Mouse (Mus musculus): ENCODE measurements around the gene Srek1ip1. TPM values are rescaled to one million over a fixed set of nuclear protein-coding genes. Genes with fewer than 3 reads are reported as not detected.

The Srek1ip1 gene
- total and polyA plus RNA-seq, 3 experiments = 10.7 to 26.1 TPM; not detected in 1

DNA sequence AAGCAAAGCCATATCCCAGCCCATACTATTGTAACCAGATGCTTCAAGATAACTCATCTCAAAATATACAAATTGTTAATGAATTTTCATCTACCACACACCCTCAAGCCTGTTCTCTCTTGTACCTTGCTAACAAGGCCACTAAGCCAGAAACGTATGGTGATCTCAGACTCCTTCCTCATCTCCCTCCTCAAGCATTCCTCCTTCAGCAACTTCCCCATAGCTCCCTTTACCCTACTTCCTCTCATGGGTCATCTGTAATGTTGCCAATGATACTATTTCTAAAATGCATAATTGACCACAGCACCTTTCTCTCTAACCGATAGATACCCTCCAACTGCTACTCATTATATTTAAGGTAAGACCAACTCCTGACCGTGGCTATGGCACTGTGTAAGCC is 2.1 kb downstream of the Srek1ip1 start:
- Histone ChIP-seq H3K79me2 (ENCODE audit: control insufficient read depth, insufficient read depth, low read length, poor library complexity) (no peaks in the 10 kb centered on the region), H3K9ac (ENCODE audit: control insufficient read depth, low read depth, low read length, poor library complexity, severe bottlenecking) (no peak overlapping the region), H3K36me3 (ENCODE audit: control insufficient read depth in 1 of 2, insufficient read depth in 2 of 2, low read length in 2 of 2) (0 out of 4 replicates have a peak, but pooled peaks cover 0 to 1% of the 10 kb centered on the region in 2 experiments), H3K4me3 (ENCODE audit: control insufficient read depth in 1 of 2, insufficient read depth in 1 of 2, low read depth in 2 of 2, low read length in 2 of 2) (no peak overlapping the region), H3K4me1 (ENCODE audit: control insufficient read depth in 1 of 2, insufficient read depth in 2 of 2, low read length in 2 of 2) (no peaks in the 10 kb centered on the region), H3K27ac (ENCODE audit: control insufficient read depth, low read depth, low read length) (no peak overlapping the region), H3K9me3 (replicated peaks; ENCODE audit: insufficient read depth, low read length) (no peaks in the 10 kb centered on the region), H3K27me3 (ENCODE audit: control insufficient read depth in 1 of 2, insufficient read depth in 2 of 2, low read length in 2 of 2) (no peaks in the 10 kb centered on the region)
- no peak for TF ChIP-seq ETS1 (IDR thresholded peaks at IDR 0.05; ENCODE audit: low read depth, low read length)
- DNase-seq (ENCODE audit: low read depth, low spot score) = peak; percentile 19

DNA sequence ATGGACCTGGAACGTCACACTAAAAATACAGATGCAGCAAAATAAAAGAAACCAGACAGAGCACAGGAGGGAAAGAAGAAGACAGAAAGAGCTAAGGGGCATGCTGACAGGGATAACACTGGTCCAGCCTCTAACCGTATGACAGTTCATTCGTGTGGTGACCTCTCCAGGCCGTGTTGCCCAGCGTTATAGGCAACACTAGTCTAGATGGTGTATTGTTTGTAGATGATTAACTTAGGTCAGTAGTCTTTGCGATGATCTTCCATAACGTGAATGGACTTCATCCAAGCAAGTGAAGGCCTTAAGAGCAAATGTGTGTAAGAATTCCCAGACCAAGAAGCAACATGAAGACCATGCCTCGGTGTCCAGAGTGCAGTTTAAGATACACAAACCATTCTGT is 6.8 kb downstream of the Srek1ip1 start:
- Histone ChIP-seq H3K9me3 (replicated peaks; ENCODE audit: insufficient read depth, low read length) (no peaks in the 10 kb centered on the region), H3K36me3 (ENCODE audit: control insufficient read depth in 1 of 2, insufficient read depth in 2 of 2, low read length in 2 of 2) (peaks cover 0 to 3% of the 10 kb centered on the region in 2 experiments; a peak in 2 of 4 replicates), H3K9ac (ENCODE audit: control insufficient read depth, low read depth, low read length, poor library complexity, severe bottlenecking) (no peak overlapping the region), H3K27me3 (ENCODE audit: control insufficient read depth in 1 of 2, insufficient read depth in 2 of 2, low read length in 2 of 2) (no peaks in the 10 kb centered on the region), H3K4me3 (ENCODE audit: control insufficient read depth in 1 of 2, insufficient read depth in 1 of 2, low read depth in 2 of 2, low read length in 2 of 2) (no peak overlapping the region), H3K27ac (ENCODE audit: control insufficient read depth, low read depth, low read length) (no peak overlapping the region), H3K79me2 (ENCODE audit: control insufficient read depth, insufficient read depth, low read length, poor library complexity) (no peaks in the 10 kb centered on the region), H3K4me1 (ENCODE audit: control insufficient read depth in 1 of 2, insufficient read depth in 2 of 2, low read length in 2 of 2) (no peaks in the 10 kb centered on the region)
- no peak for DNase-seq (ENCODE audit: low read depth, low spot score)
- no peak for TF ChIP-seq MAFK (IDR thresholded peaks at IDR 0.05; ENCODE audit: borderline replicate concordance, low read depth, low read length)
- TF ChIP-seq POLR2AphosphoS2 (IDR thresholded peaks at IDR 0.05; ENCODE audit: low read length) = no peak
- no peak for TF ChIP-seq POLR2A (IDR thresholded peaks at IDR 0.05; ENCODE audit: control insufficient read depth in 1 of 2, insufficient read depth in 1 of 2, low read depth in 1 of 2, low read length in 2 of 2, poor library complexity in 1 of 2)

DNA sequence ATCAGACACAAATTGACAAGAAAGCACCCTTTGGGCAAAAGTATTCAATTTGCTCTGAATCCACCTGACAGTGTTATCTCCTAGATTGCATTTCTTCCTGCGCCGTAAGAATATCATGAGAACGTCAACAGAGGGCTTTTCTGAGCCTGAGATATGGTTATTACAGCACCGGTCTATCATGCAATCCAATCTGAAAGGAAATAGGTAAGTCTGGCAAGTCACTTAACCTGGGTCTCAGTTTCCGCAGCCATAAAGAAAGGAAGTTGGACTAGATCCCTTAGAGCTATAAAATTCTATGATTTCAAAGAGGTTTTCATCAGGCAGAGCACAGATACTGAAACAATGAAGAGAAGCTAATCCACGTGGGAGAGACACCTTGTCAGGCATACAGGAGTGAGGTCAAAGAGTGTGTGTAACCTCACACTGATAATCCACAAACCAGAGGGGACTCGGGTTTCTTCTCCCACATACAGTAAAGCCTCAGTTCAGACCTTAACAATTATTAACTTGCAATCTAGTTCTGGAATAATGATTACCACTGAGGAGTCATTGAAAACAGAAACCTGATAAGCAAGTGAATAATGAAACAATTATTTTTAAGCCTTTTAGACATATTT is 7.4 kb downstream of the Srek1ip1 start:
- Histone ChIP-seq H3K27ac (ENCODE audit: control insufficient read depth, low read depth, low read length) (no peak overlapping the region), H3K36me3 (ENCODE audit: control insufficient read depth in 1 of 2, insufficient read depth in 2 of 2, low read length in 2 of 2) (peaks cover 0 to 3% of the 10 kb centered on the region in 2 experiments; a peak in 2 of 4 replicates), H3K9ac (ENCODE audit: control insufficient read depth, low read depth, low read length, poor library complexity, severe bottlenecking) (no peak overlapping the region), H3K4me1 (ENCODE audit: control insufficient read depth in 1 of 2, insufficient read depth in 2 of 2, low read length in 2 of 2) (no peaks in the 10 kb centered on the region), H3K9me3 (replicated peaks; ENCODE audit: insufficient read depth, low read length) (no peaks in the 10 kb centered on the region), H3K27me3 (ENCODE audit: control insufficient read depth in 1 of 2, insufficient read depth in 2 of 2, low read length in 2 of 2) (no peaks in the 10 kb centered on the region), H3K79me2 (ENCODE audit: control insufficient read depth, insufficient read depth, low read length, poor library complexity) (no peaks in the 10 kb centered on the region), H3K4me3 (ENCODE audit: control insufficient read depth in 1 of 2, insufficient read depth in 1 of 2, low read depth in 2 of 2, low read length in 2 of 2) (no peak overlapping the region)
- no peak for DNase-seq (ENCODE audit: low read depth, low spot score)
- TF ChIP-seq ETS1 (IDR thresholded peaks at IDR 0.05; ENCODE audit: low read depth, low read length) (no peak), MAX (IDR thresholded peaks at IDR 0.05; ENCODE audit: low read length) (no peak), SMC3 (IDR thresholded peaks at IDR 0.05; ENCODE audit: low read depth, low read length) (no peak), POLR2A (IDR thresholded peaks at IDR 0.05; ENCODE audit: control insufficient read depth in 1 of 2, insufficient read depth in 1 of 2, low read depth in 1 of 2, low read length in 2 of 2, poor library complexity in 1 of 2) (no peak), ZNF384 (IDR thresholded peaks at IDR 0.05; ENCODE audit: low read depth, low read length) (no peak), MYB (IDR thresholded peaks at IDR 0.05; ENCODE audit: low read depth, low read length) (no peak), RCOR1 (IDR thresholded peaks at IDR 0.05; ENCODE audit: low read depth, low read length) (no peak), POLR2AphosphoS5 (IDR thresholded peaks at IDR 0.05; ENCODE audit: borderline replicate concordance, low read depth, low read length) (no peak), USF2 (IDR thresholded peaks at IDR 0.05; ENCODE audit: borderline replicate concordance in 1 of 2, insufficient read depth in 1 of 2, low read depth in 1 of 2, low read length in 2 of 2) (no peak), MEF2A (IDR thresholded peaks at IDR 0.05; ENCODE audit: extremely low read depth, insufficient replicate concordance, low read depth, low read length, poor library complexity, severe bottlenecking) (no peak), ZKSCAN1 (IDR thresholded peaks at IDR 0.05; ENCODE audit: low read depth, low read length) (no peak), SIN3A (IDR thresholded peaks at IDR 0.05; ENCODE audit: low read length) (no peak)
